Mouse (Mus musculus): ENCODE measurements around the gene Ice1. TPM values are rescaled to one million over a fixed set of nuclear protein-coding genes. Genes with fewer than 3 reads are reported as not detected.
A peak's percentile ranks its signal among the peaks of the same experiment; 100 is the strongest.

The Ice1 gene
- total RNA-seq (2021) = 10 to 100 TPM; 79.1 to 81.6 TPM

- intact Hi-C loops (cut with DNase I) = no loop called here
- no peak for DNase-seq (ENCODE audit: extremely low spot score in 1 of 2, low spot score in 2 of 2)
Measured at GRCm38 (mm10) chr13:70637282-70637661, at the start of gene Ice1. TSS of gene Ice1 (minus strand) at chr13:70637634.

- intact Hi-C loops (cut with DNase I) = no loop called here
- DNase-seq (ENCODE audit: extremely low spot score in 1 of 2, low spot score in 2 of 2) = no peak
Measured at GRCm38 (mm10) chr13:70685825-70686224, 48.4 kb upstream of the Ice1 start.

GRCm38 (mm10) chr13:70684976-70685609 is 47.7 kb upstream of the Ice1 start:
- peak in 1 of 2 experiments; percentile 36 for DNase-seq (ENCODE audit: extremely low spot score in 1 of 2, low spot score in 2 of 2)
- intact Hi-C loops (cut with DNase I) = no loop called here

GRCm38 (mm10) chr13:70681411-70682183 is 44.2 kb upstream of the Ice1 start:
- intact Hi-C loops (cut with DNase I) = no loop called here
- DNase-seq (ENCODE audit: extremely low spot score in 1 of 2, low spot score in 2 of 2) = no peak

GRCm38 (mm10) chr13:70680316-70680715 is 42.9 kb upstream of the Ice1 start:
- intact Hi-C loops (cut with DNase I) = no loop called here
- DNase-seq (ENCODE audit: extremely low spot score in 1 of 2, low spot score in 2 of 2) = no peak

GRCm38 (mm10) chr13:70677689-70678088 is 40.3 kb upstream of the Ice1 start:
- no peak for DNase-seq (ENCODE audit: extremely low spot score in 1 of 2, low spot score in 2 of 2)
- intact Hi-C loops (cut with DNase I) = no loop called here

GRCm38 (mm10) chr13:70676243-70677183 is 39.1 kb upstream of the Ice1 start:
- intact Hi-C loops (cut with DNase I) = no loop called here
- peak in 1 of 2 experiments; percentile 48 for DNase-seq (ENCODE audit: extremely low spot score in 1 of 2, low spot score in 2 of 2)

GRCm38 (mm10) chr13:70674998-70675397 is 37.6 kb upstream of the Ice1 start:
- no peak for DNase-seq (ENCODE audit: extremely low spot score in 1 of 2, low spot score in 2 of 2)

GRCm38 (mm10) chr13:70670080-70670479 is 32.6 kb upstream of the Ice1 start:
- intact Hi-C loops (cut with DNase I) = loop anchor here (5.0 kb wide), 1 partner anchor 42 kb away; no protein-coding TSS in a partner anchor
- peak in 1 of 2 experiments; percentile 41 for DNase-seq (ENCODE audit: extremely low spot score in 1 of 2, low spot score in 2 of 2)

More at GRCm38 (mm10) chr13:70674998-70675397, 37.6 kb upstream of the Ice1 start:
- intact Hi-C loops (cut with DNase I) = loop anchor here (5.0 kb wide), 1 partner anchor 37 kb away; no protein-coding TSS in a partner anchor

GRCm38 (mm10) chr13:70659715-70660114 is 22.3 kb upstream of the Ice1 start:
- intact Hi-C loops (cut with DNase I) = no loop called here
- no peak for DNase-seq (ENCODE audit: extremely low spot score in 1 of 2, low spot score in 2 of 2)

GRCm38 (mm10) chr13:70656741-70657140 is 19.3 kb upstream of the Ice1 start:
- DNase-seq (ENCODE audit: extremely low spot score in 1 of 2, low spot score in 2 of 2) = no peak
- intact Hi-C loops (cut with DNase I) = no loop called here

- DNase-seq (ENCODE audit: extremely low spot score in 1 of 2, low spot score in 2 of 2) = no peak
- intact Hi-C loops (cut with DNase I) = no loop called here
Measured at GRCm38 (mm10) chr13:70656329-70656728, 18.9 kb upstream of the Ice1 start.

- intact Hi-C loops (cut with DNase I) = no loop called here
- no peak for DNase-seq (ENCODE audit: extremely low spot score in 1 of 2, low spot score in 2 of 2)
Measured at GRCm38 (mm10) chr13:70655570-70655969, 18.1 kb upstream of the Ice1 start.

GRCm38 (mm10) chr13:70654091-70654770 is 16.8 kb upstream of the Ice1 start:
- intact Hi-C loops (cut with DNase I) = no loop called here
- peak in 1 of 2 experiments; percentile 59 for DNase-seq (ENCODE audit: extremely low spot score in 1 of 2, low spot score in 2 of 2)

GRCm38 (mm10) chr13:70653457-70653856 is 16.0 kb upstream of the Ice1 start:
- intact Hi-C loops (cut with DNase I) = no loop called here
- no peak for DNase-seq (ENCODE audit: extremely low spot score in 1 of 2, low spot score in 2 of 2)

GRCm38 (mm10) chr13:70650011-70650436 is 12.6 kb upstream of the Ice1 start:
- intact Hi-C loops (cut with DNase I) = no loop called here
- peak in 1 of 2 experiments; percentile 66 for DNase-seq (ENCODE audit: extremely low spot score in 1 of 2, low spot score in 2 of 2)

GRCm38 (mm10) chr13:70645968-70646505 is 8.6 kb upstream of the Ice1 start:
- intact Hi-C loops (cut with DNase I) = loop anchor here (2.0 to 5.0 kb wide), 2 partner anchors 121 to 357 kb away; no protein-coding TSS in a partner anchor
- no peak for DNase-seq (ENCODE audit: extremely low spot score in 1 of 2, low spot score in 2 of 2)

GRCm38 (mm10) chr13:70644083-70644462 is 6.6 kb upstream of the Ice1 start:
- intact Hi-C loops (cut with DNase I) = loop anchor here (2.0 kb wide), 1 partner anchor 359 kb away; no protein-coding TSS in a partner anchor
- DNase-seq (ENCODE audit: extremely low spot score in 1 of 2, low spot score in 2 of 2) = no peak
